Mouse (Mus musculus) monocyte, adult 5-6 weeks (primary cell): ENCODE measurements around the gene Ccdc142. TPM values are rescaled to one million over a fixed set of nuclear protein-coding genes. Genes with fewer than 3 reads are reported as not detected.

Experiments used
- ATAC-seq: fragments of 153-309, 156-312 bp; replicated peaks from 2 replicates; pipeline ENCODE4 v1.8.0; 2017; ENCODE audit warnings: mild to moderate bottlenecking; ENCODE audit not compliant: low TSS enrichment, insufficient number of reproducible peaks, severe bottlenecking, poor library complexity, low FRiP score
- total RNA-seq: library from RNA; stranded (forward); fragments of 200-1000, 200-491, 200-594 nt; gene quantifications from 3 replicates; pipeline ENCODE4 v1.2.3, GENCODE M21; 2017

The Ccdc142 gene
- total RNA-seq, 1 experiment from 2014 or later: 0.48 TPM

DNA sequence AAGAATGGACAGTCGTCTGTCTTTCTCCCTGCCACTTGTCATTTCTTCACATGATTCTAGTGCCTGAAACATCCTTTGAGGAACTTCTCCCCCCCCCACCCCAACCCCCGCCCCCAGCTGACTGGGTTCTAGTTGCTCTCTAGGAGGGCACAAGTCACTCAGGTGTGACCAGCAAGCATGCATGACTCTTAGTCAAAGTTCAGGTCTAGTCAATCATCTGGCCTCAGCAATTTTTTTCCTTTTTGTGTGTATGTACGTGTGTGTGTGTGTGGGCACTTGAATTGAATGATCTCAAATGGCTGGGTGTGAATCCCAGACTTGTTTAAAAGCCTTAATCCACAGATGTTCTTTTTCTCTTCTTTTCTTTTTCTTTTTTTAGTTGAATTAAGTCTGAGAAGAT, 32.8 kb downstream of the Ccdc142 start:
- ATAC-seq: no peak

GRCm38 (mm10) chr6:83134951-83135513, 33.6 kb downstream of the Ccdc142 start, which contains the start of gene Rtkn:
Gene Rtkn (plus strand): TSS chr6:83135463.
- ATAC-seq: no peak

DNA sequence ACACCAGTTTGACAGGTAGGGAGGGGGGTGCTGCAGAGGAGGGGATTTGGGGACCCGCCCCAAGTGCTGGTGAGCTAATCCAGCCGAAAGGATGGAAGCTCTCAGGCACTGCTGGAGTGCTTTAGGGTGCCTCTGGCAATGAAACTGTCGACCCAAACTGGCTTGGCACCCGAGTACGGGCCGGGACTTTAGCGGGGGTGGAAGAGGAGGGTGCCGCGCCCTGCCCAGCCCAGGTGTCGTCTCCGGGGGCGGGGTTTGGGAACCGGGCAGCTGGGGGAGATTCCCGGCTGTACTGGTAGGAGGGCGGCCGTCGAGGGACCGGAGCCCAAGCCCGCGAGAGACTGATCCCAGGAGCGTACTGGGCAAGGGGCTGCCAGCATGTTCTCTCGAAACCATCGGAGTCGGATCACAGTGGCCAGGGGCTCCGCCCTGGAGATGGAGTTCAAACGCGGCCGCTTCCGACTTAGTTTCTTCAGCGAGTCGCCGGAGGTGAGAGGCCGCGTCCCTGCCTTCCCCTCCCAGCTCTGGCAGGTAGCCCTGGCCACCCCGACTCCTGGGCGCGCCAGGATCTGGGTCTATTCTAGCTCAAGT, 34.3 kb downstream of the Ccdc142 start:
- ATAC-seq: no peak

- ATAC-seq: no peak
Measured at GRCm38 (mm10) chr6:83136291-83136880, 35.0 kb downstream of the Ccdc142 start.

DNA sequence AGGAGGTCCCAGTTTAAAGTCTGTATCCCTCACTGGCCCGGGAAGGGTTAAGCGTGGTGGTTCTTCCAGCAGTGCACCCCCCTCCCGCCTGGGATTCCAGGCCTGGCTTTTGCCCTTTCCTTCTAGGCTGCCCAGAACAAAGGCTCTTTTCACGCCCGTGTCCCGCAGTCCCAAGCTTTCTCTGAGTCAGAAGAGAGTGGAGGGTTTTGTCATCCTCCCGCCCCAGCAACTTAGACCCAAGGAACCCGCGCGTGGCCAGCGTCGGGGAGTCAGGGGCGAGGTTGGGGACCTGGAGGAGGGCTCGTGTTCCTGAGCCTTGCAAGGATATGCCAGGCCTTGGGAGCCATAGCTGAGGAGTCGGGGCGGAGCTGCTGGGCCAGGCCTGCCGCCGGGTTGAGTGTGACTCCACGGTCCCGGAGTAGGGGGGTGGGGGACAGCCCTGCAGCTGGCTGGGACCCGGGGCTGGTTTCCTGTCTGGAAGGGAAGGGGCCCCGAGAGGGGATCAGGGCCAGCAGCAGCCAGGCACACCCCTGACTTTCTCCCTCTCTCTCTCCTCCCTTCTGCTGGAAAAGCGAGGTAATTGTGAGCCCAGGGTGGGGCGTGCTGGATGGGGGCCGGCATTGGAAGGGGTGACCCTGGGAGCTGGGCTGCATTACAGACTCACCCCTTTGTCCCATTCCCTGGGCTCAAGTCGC, 35.6 kb downstream of the Ccdc142 start:
- ATAC-seq: no peak

GRCm38 (mm10) chr6:83137576-83137950, 36.2 kb downstream of the Ccdc142 start:
- ATAC-seq: no peak

DNA sequence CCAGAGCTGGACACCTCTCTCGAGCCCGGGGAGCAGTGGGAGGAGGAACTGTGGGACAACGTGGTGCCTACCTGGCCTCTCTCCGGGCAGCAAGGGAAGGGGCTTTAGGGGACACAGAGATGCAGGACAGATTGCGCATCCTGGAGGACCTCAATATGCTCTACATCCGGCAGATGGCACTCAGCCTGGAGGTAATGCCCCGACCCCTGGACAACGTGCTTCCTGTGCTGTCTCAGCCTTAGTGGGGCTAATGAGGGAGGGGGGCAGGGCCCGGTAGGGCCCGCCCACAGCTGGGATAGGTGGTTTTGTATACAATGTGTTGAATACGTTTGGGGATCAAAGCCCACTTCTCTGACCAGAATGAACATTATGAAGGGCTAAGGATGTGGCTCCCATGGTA, 36.7 kb downstream of the Ccdc142 start:
- no peak for ATAC-seq

DNA sequence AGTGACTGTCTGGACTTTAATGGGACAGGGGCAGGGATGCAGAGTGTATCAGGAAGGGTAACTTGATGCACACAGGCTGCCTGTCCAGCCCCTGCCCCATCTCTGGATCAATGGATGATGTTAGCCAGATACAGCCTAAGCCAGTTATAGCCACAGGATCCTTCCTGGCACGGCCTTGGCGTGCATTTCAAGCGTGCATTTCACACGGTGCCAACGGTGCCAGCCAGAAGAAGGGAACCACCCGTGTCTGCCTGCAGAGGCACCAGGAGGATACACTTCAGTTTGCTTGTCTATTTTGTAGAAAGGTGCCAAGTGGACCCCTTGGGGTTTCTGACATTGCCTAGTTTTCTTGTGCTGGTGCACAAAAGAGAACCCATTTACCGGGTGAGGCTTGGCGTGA, 38.6 kb downstream of the Ccdc142 start:
- ATAC-seq: no peak

GRCm38 (mm10) chr6:83141636-83142035, 40.2 kb downstream of the Ccdc142 start:
- no peak for ATAC-seq

- no peak; the same call in 1 of the 2 replicates for ATAC-seq
Measured at GRCm38 (mm10) chr6:83142211-83142731, 40.9 kb downstream of the Ccdc142 start.

GRCm38 (mm10) chr6:83142886-83143285, 41.5 kb downstream of the Ccdc142 start:
- no peak for ATAC-seq

GRCm38 (mm10) chr6:83145209-83145608, 43.8 kb downstream of the Ccdc142 start:
- ATAC-seq: no peak

- ATAC-seq: no peak
Measured at GRCm38 (mm10) chr6:83145805-83146204, 44.4 kb downstream of the Ccdc142 start.

GRCm38 (mm10) chr6:83147280-83147679, 45.9 kb downstream of the Ccdc142 start:
- no peak for ATAC-seq

- ATAC-seq: no peak
Measured at GRCm38 (mm10) chr6:83151721-83152120, 50.3 kb downstream of the Ccdc142 start.

DNA sequence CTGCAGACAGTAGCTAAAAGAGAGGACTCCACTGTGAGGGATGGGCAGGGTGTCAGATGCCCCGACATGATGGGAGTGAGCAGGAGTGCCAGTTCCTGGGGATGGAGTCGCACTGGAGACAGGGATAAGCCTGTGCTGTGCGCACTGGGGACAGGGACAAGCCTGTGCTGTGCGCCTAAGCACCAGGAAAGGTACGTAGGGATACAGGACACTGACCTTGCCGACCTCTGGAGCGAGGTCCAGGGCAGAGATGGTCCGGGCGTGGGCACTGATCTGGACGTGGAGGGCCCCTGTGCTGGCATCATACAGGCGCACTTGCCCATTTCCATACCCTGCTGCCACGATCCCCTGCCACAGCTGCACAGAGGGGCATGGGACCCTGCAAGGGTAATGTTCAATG, 51.6 kb downstream of the Ccdc142 start:
- ATAC-seq: no peak

DNA sequence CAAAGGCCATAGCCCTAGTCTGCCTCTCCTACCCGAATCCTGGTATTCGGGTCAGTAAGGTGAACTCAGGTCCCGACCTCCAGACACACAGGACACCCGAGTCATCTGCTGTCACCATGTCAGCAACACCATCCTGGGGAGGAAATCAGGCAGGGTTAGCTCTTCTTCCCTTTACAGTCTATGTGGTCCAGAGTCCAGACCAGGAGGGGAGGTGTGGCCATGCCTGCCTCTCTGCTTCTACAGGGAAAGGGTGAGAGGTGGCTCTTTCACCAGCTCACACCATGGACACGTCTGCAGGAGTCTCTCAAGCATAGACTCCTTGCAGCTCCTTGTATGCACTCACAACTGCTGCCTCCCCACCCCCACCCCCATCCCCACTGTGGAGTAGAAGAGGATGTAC, 52.1 kb downstream of the Ccdc142 start:
- no peak for ATAC-seq

GRCm38 (mm10) chr6:83155552-83156238, 54.3 kb downstream of the Ccdc142 start:
- no peak for ATAC-seq

DNA sequence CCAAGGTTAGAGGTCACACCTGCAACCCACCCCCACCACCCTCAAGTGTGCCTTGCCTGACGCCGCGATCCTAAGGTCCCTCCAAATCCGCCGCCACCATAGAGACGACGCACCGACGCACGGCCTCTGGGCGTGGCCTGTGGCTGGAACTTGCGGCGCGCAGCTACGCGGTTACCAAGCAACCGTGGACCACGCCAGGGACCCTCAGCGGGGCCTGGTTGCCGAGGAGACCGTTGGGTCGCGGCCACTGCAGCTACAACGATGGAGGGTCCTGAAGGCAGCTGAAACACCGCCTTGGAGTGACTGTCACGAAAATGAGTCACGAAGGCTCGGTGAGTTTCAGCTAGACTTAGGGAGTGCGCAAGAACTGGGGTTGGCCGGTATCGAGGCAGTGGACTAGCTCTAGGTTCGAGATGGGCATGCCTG, 54.9 kb downstream of the Ccdc142 start, which contains the start of the genes Wdr54 and 1700003E16Rik:
Wdr54 (minus strand) TSS at position 139 of the 426 bp plus-strand sequence.
1700003E16Rik (plus strand) TSS at position 146 of the 426 bp plus-strand sequence.
- ATAC-seq: peak; percentile 42; the same call in 1 of the 2 replicates
